Mouse (Mus musculus) olfactory bulb, adult 2 months (tissue): ENCODE results near the gene Ccer2.

Source experiments
- CTCF ChIP-seq: fragments of 200-500 bp; IDR thresholded peaks from 2 replicates; pipeline ENCODE4 v1.5.1; 2012; ENCODE audit warnings: low read depth, mild to moderate bottlenecking, low read length, moderate library complexity; ENCODE audit not compliant: insufficient read depth
- POLR2A ChIP-seq: fragments of 200-500 bp; IDR thresholded peaks from 2 replicates; pipeline ENCODE4 v1.6.1; 2012; ENCODE audit warnings: mild to moderate bottlenecking, low read depth, low read length, moderate library complexity; ENCODE audit not compliant: insufficient read depth

- TF ChIP-seq CTCF: no peak
- TF ChIP-seq POLR2A: no peak
These were observed 35.7 kb downstream of the Ccer2 start for GRCm38 (mm10) chr7:28791706-28792105.
